Mouse (Mus musculus) forebrain, postnatal 0 days (tissue): ENCODE data around the gene Olfr237-ps1. TPM values are rescaled to one million over a fixed set of nuclear protein-coding genes. Genes with fewer than 3 reads are reported as not detected.

Experiments used
- ATAC-seq: fragments of 200-750 bp; cut with Nextera tagmentation; 2 replicates; pipeline ENCODE4 v1.8.0; 2017; ENCODE audit warnings: mild to moderate bottlenecking, moderate library complexity
- DNase-seq: peaks from one replicate; pipeline ENCODE4 v3.0.0-alpha.2; 2015
- H3K27ac ChIP-seq: fragments of 300-500 bp; sonication (generic); 2 replicates; pipeline ENCODE4 v1.5.1; 2014; ENCODE audit warnings: low read depth, mild to moderate bottlenecking, antibody characterized with exemption, low read length, moderate library complexity, mixed read lengths
- H3K27me3 ChIP-seq: fragments of 300-500 bp; sonication (generic); 2 replicates; pipeline ENCODE4 v1.6.1; 2014; ENCODE audit warnings: mild to moderate bottlenecking, low read length, mixed read lengths; ENCODE audit not compliant: insufficient read depth
- H3K36me3 ChIP-seq: fragments of 300-500 bp; sonication (generic); 2 replicates; pipeline ENCODE4 v1.6.1; 2014; ENCODE audit warnings: mild to moderate bottlenecking, moderate library complexity; ENCODE audit not compliant: insufficient read depth
- H3K4me1 ChIP-seq: fragments of 300-500 bp; sonication (generic); 2 replicates; pipeline ENCODE4 v1.6.1; 2014; ENCODE audit warnings: antibody characterized with exemption; ENCODE audit not compliant: insufficient read depth
- H3K4me2 ChIP-seq: fragments of 300-500 bp; sonication (generic); 2 replicates; pipeline ENCODE4 v1.6.1; 2014; ENCODE audit warnings: low read depth, mild to moderate bottlenecking, moderate library complexity
- H3K4me3 ChIP-seq: fragments of 300-500 bp; sonication (generic); 2 replicates; pipeline ENCODE4 v1.5.1; 2014; ENCODE audit warnings: low read depth, low read length, mixed read lengths
- H3K9ac ChIP-seq: fragments of 300-500 bp; sonication (generic); 2 replicates; pipeline ENCODE4 v1.6.1; 2014; ENCODE audit warnings: mild to moderate bottlenecking
- H3K9me3 ChIP-seq: fragments of 300-500 bp; sonication (generic); 2 replicates; pipeline ENCODE4 v1.6.1; 2016; ENCODE audit warnings: low read length
- CTCF ChIP-seq: sonication (generic); IDR thresholded peaks from 2 replicates; pipeline ENCODE4 v1.5.1; 2016; ENCODE audit warnings: antibody characterized with exemption, control low read depth, low read depth
- WGBS: fragments of 180-500 bp; shearing (Covaris S2); extraction: QIAGEN DNeasy Blood & Tissue Kit; methylation state at CpG from one replicate; pipeline ENCODE4 v1.1.7; 2014; 5-methylcytosine and 5-hydroxymethylcytosine counted together
- polyA plus RNA-seq: library from polyadenylated mRNA; unstranded; fragments of >200 nt; fragmentation: Nextera tagmentation; extraction: Ambion mirVana; gene quantifications from 2 replicates; pipeline ENCODE4 v1.2.1, GENCODE M21; 2015
- total RNA-seq: library from RNA; depleted of rRNA; stranded (reverse); fragments of >200 nt; gene quantifications from 2 replicates; pipeline ENCODE4 v1.2.3, GENCODE M21; 2014; rRNA removed

The Olfr237-ps1 gene
- total and polyA plus RNA-seq, 2 experiments from 2014 or later, result 0.19 TPM; not detected in 1

DNA sequence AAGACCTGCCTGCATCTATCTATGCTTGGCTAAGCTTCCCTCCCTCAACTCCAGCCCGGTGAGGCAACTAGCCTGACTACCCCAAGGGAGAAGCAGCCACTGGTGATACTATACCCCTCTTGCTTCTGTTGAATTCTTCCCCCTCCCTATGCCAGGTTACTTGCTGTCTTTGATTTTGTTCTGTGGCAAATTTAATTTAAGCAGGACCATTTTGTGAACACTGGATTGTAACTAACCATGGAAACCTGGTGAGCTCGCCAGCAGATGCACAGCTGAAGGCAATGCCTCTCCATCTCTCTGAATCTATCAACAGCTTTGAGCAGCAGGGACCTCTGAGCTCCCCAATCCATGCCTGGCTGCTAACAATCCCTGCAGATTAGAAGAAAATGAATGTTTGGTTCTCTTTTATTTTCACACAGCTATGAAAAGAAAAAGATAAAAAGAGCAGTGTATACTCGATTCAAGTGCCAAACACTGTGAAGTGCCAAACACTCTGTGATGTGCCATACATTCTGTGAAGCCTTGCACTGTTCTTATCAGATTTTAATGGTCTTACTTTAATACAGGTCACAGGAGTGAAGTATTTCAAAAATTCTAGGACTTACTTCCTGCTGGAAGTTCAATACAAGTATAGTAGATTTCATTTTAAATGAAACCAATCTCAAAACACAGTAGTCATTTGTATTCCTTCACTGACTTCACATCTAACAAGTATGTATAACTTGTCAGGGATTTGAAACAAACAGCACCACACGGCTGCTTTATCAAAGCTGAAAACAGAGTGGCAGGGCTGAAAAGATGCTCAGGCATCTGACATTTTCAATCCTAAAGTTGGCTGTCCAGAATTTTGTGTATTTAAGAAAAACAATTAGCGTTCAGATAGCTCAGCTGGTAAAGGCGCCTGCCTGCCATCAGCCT, 32.5 kb downstream of the Olfr237-ps1 start:
- no peak overlapping the region for H3K4me2 ChIP-seq
- H3K27me3 ChIP-seq, result no peaks in the 10 kb centered on the region
- no peaks in the 10 kb centered on the region for H3K9me3 ChIP-seq
- 29% methylated on average over 6 of the region's 6 CpGs for WGBS
- ATAC-seq (peak; percentile 85), DNase-seq (peak; percentile 34)
- no peaks in the 10 kb centered on the region for H3K36me3 ChIP-seq
- no peak for TF ChIP-seq CTCF
- peaks cover 5% of the 10 kb centered on the region; the same call in 1 of the 2 replicates for H3K4me1 ChIP-seq
- H3K9ac ChIP-seq, result no peak overlapping the region
- no peak overlapping the region for H3K4me3 ChIP-seq
- no peak overlapping the region for H3K27ac ChIP-seq

DNA sequence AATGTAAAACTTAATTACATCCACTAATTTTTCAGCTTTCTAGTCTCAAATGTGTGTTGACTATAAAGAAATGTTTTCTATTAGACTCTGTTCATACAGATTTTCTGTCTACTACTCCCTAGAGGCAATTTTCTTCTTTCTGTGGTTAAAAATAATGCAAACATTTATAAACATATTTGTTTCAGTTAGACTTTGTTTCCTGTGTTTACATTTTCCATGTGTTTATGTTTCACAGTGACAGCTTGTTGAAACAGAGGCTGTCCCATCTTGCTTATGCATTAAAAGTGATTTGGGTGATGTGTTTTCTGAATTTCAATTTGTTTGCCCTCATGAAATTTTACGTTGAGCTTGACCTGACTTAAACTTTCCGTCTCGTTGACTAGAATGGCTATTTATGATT, 44.6 kb downstream of the Olfr237-ps1 start:
- H3K36me3 ChIP-seq, result no peaks in the 10 kb centered on the region
- no peaks in the 10 kb centered on the region for H3K4me1 ChIP-seq
- H3K9me3 ChIP-seq, result no peaks in the 10 kb centered on the region
- H3K9ac ChIP-seq, result no peak overlapping the region
- WGBS, result 77% methylated on average over 3 of the region's 3 CpGs
- H3K4me2 ChIP-seq, result no peak overlapping the region
- TF ChIP-seq CTCF, result no peak
- DNase-seq (no peak), ATAC-seq (no peak)
- no peaks in the 10 kb centered on the region for H3K27me3 ChIP-seq
- no peak overlapping the region for H3K4me3 ChIP-seq
- no peak overlapping the region for H3K27ac ChIP-seq

GRCm38 (mm10) chr6:43196781-43197180, 50.4 kb downstream of the Olfr237-ps1 start, which contains the start of gene Olfr435:
Gene Olfr435, plus strand, starts transcription at chr6:43197146.
- H3K4me3 ChIP-seq, result no peak within 1 kb of the TSS
- ATAC-seq, result no peak
- no peak for DNase-seq
- H3K27me3 ChIP-seq, result no peaks in the 10 kb centered on the region
- TF ChIP-seq CTCF, result no peak
- no peak within 1 kb of the TSS for H3K4me2 ChIP-seq
- H3K27ac ChIP-seq, result no peak within 1 kb of the TSS
- no peaks in the 10 kb centered on the region for H3K9me3 ChIP-seq
- no peak within 1 kb of the TSS for H3K9ac ChIP-seq
- no peaks in the 10 kb centered on the region for H3K36me3 ChIP-seq
- no peaks in the 10 kb centered on the region for H3K4me1 ChIP-seq

DNA sequence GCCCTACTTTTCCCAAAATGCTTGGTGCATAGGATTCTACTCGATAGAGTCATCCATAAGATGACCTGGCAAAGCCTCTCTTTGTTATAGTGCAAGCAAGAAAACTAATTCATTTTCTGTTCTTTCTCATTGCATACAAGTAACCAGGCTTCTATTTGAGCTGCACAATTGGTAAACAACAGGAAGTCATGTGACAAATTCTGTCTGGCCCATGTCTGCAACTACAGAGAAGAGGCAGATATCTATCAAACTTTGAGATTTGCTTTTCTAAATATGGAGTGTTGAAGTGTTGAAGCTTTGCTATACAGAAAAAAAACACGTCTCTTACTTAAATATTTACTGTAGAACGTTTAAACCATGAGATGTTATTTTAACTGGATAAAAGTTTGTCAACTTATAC, 51.7 kb downstream of the Olfr237-ps1 start:
- no peak overlapping the region for H3K4me3 ChIP-seq
- no peaks in the 10 kb centered on the region for H3K27me3 ChIP-seq
- DNase-seq, result no peak
- H3K36me3 ChIP-seq, result no peaks in the 10 kb centered on the region
- no peak overlapping the region for H3K27ac ChIP-seq
- H3K9me3 ChIP-seq, result no peaks in the 10 kb centered on the region
- no peak for TF ChIP-seq CTCF
- no peak overlapping the region for H3K9ac ChIP-seq
- H3K4me1 ChIP-seq, result no peaks in the 10 kb centered on the region
- no peak for ATAC-seq
- WGBS, result 80% methylated on average over 3 of the region's 3 CpGs
- no peak overlapping the region for H3K4me2 ChIP-seq

GRCm38 (mm10) chr6:43202786-43203185, 56.4 kb downstream of the Olfr237-ps1 start:
- Histone ChIP-seq H3K27ac (no peak overlapping the region), H3K9me3 (0 out of 2 replicates have a peak, but pooled peaks cover 4% of the 10 kb centered on the region), H3K4me3 (no peak overlapping the region), H3K9ac (no peak overlapping the region), H3K4me1 (no peaks in the 10 kb centered on the region), H3K36me3 (no peaks in the 10 kb centered on the region), H3K4me2 (no peak overlapping the region), H3K27me3 (no peaks in the 10 kb centered on the region)
- TF ChIP-seq CTCF, result no peak
- ATAC-seq, result no peak
- no peak for DNase-seq

GRCm38 (mm10) chr6:43205355-43205754, 59.0 kb downstream of the Olfr237-ps1 start:
- Histone ChIP-seq H3K27me3 (no peaks in the 10 kb centered on the region), H3K9ac (no peak overlapping the region), H3K27ac (no peak overlapping the region), H3K4me3 (no peak overlapping the region), H3K4me1 (no peaks in the 10 kb centered on the region), H3K4me2 (no peak overlapping the region), H3K36me3 (no peaks in the 10 kb centered on the region), H3K9me3 (0 out of 2 replicates have a peak, but pooled peaks cover 4% of the 10 kb centered on the region)
- ATAC-seq, result no peak
- TF ChIP-seq CTCF, result no peak
- 28% methylated on average over 2 of the region's 2 CpGs for WGBS
- DNase-seq, result no peak

Other genes starting within 250 kb of the Olfr237-ps1 start
- not detected in 2 replicates for gene Olfr447, start 237.7 kb upstream of the Olfr237-ps1 start, total RNA-seq
- gene Olfr447, start 237.7 kb upstream of the Olfr237-ps1 start, polyA plus RNA-seq, result not detected in 2 replicates
- gene Olfr446, start 225.2 kb upstream of the Olfr237-ps1 start, total RNA-seq, result not detected in 2 replicates
- gene Olfr446, start 225.2 kb upstream of the Olfr237-ps1 start, polyA plus RNA-seq, result not detected in 2 replicates
- not detected in 2 replicates for gene Olfr444, start 197.5 kb upstream of the Olfr237-ps1 start, total RNA-seq
- not detected in 2 replicates for gene Olfr444, start 197.5 kb upstream of the Olfr237-ps1 start, polyA plus RNA-seq
- not detected in 2 replicates for gene Olfr441, start 40.2 kb upstream of the Olfr237-ps1 start, total RNA-seq
- gene Olfr441, start 40.2 kb upstream of the Olfr237-ps1 start, polyA plus RNA-seq, result not detected in 2 replicates
- not detected in 2 replicates for gene Olfr437, start 16.7 kb downstream of the Olfr237-ps1 start, total RNA-seq
- not detected in 2 replicates for gene Olfr437, start 16.7 kb downstream of the Olfr237-ps1 start, polyA plus RNA-seq
- gene Olfr13, start 25.6 kb downstream of the Olfr237-ps1 start, total RNA-seq, result not detected in 2 replicates
- not detected in 2 replicates for gene Olfr13, start 25.6 kb downstream of the Olfr237-ps1 start, polyA plus RNA-seq
- gene Olfr435, start 50.6 kb downstream of the Olfr237-ps1 start, total RNA-seq, result not detected in 2 replicates
- not detected in 2 replicates for gene Olfr435, start 50.6 kb downstream of the Olfr237-ps1 start, polyA plus RNA-seq
- not detected in 2 replicates for gene Olfr434, start 66.5 kb downstream of the Olfr237-ps1 start, total RNA-seq
- not detected in 2 replicates for gene Olfr434, start 66.5 kb downstream of the Olfr237-ps1 start, polyA plus RNA-seq
- gene Olfr47, start 85.0 kb downstream of the Olfr237-ps1 start, total RNA-seq, result not detected in 2 replicates
- gene Olfr47, start 85.0 kb downstream of the Olfr237-ps1 start, polyA plus RNA-seq, result not detected in 2 replicates
- gene Arhgef5, start 119.0 kb downstream of the Olfr237-ps1 start, total RNA-seq, result 2.3 and 3.3 TPM in 2 replicates
- 1.3 and 1.6 TPM in 2 replicates for gene Arhgef5, start 119.0 kb downstream of the Olfr237-ps1 start, polyA plus RNA-seq
- gene Nobox, start 163.0 kb downstream of the Olfr237-ps1 start, total RNA-seq, result not detected in 2 replicates
- gene Nobox, start 163.0 kb downstream of the Olfr237-ps1 start, polyA plus RNA-seq, result 0.12 TPM in 1 of 2 replicates, not detected in the other